Mouse (Mus musculus): Measurements from ENCODE around the gene Myo1f.

- no peak for TF ChIP-seq CTCF (IDR thresholded peaks at IDR 0.05; ENCODE audit: low read depth)
- no peak for TF ChIP-seq EP300 (IDR thresholded peaks at IDR 0.05; ENCODE audit: low read depth)
Measured at GRCm38 (mm10) chr17:33637516-33638276, 82.2 kb downstream of the Myo1f start, which contains the start of gene Pram1.

Data from heart, postnatal 0 days (tissue).